Mouse (Mus musculus) spleen, adult 2 months (tissue): ENCODE data around the gene Gpr157. TPM values are rescaled to one million over a fixed set of nuclear protein-coding genes. Genes with fewer than 3 reads are reported as not detected.
A peak's percentile ranks its signal among the peaks of the same experiment; 100 is the strongest.

Source experiments
- DNase-seq, 2 experiments: peaks; one replicate each; pipeline versions ENCODE4 v3.0.0 to v3.0.0-alpha.2; 2012 to 2021; ENCODE audit warnings: low spot score in 2 of 2, low read depth in 1 of 2
- H3K27ac ChIP-seq: fragments of 200-500 bp; 2 replicates; pipeline ENCODE4 v1.5.1; 2012; ENCODE audit warnings: low read length, inconsistent platforms; ENCODE audit not compliant: insufficient read depth
- H3K27me3 ChIP-seq: fragments of 200-500 bp; 2 replicates; pipeline ENCODE4 v1.6.1; 2012; ENCODE audit warnings: mild to moderate bottlenecking, moderate library complexity, low read length, inconsistent platforms; ENCODE audit not compliant: control insufficient read depth, insufficient read depth
- H3K36me3 ChIP-seq: fragments of 200-500 bp; 2 replicates; pipeline ENCODE4 v1.6.1; 2012; ENCODE audit warnings: mild to moderate bottlenecking, low read length, inconsistent platforms; ENCODE audit not compliant: control insufficient read depth, insufficient read depth
- H3K4me1 ChIP-seq: fragments of 200-500 bp; 2 replicates; pipeline ENCODE4 v1.6.1; 2011; ENCODE audit warnings: inconsistent platforms; ENCODE audit not compliant: control insufficient read depth, insufficient read depth, insufficient read length
- H3K4me3 ChIP-seq: fragments of 200-500 bp; 2 replicates; pipeline ENCODE4 v1.5.1; 2011; ENCODE audit warnings: mild to moderate bottlenecking, inconsistent platforms; ENCODE audit not compliant: insufficient read depth, insufficient read length; ENCODE audit errors: extremely low read depth
- CTCF ChIP-seq: fragments of 200-500 bp; IDR thresholded peaks from 2 replicates; pipeline ENCODE4 v1.5.1; 2011; ENCODE audit warnings: mild to moderate bottlenecking, inconsistent platforms; ENCODE audit not compliant: insufficient read depth, insufficient read length, insufficient replicate concordance; ENCODE audit errors: extremely low read depth
- POLR2A ChIP-seq: fragments of 200-500 bp; IDR thresholded peaks from 2 replicates; pipeline ENCODE4 v1.6.1; 2011; ENCODE audit warnings: low read depth, low read length, inconsistent platforms
- WGBS: fragments of 180-500 bp; shearing (Covaris S2); methylation state at CpG from one replicate; pipeline ENCODE4 v1.1.7; 2018; 5-methylcytosine and 5-hydroxymethylcytosine counted together
- polyA plus RNA-seq: library from polyadenylated mRNA; depleted of rRNA; stranded (reverse); fragments of >200 nt; gene quantifications from 2 replicates; pipeline ENCODE4 v1.2.3, GENCODE M21; 2012

The Gpr157 gene
- polyA plus RNA-seq, 1 experiment = 4.2 TPM

GRCm38 (mm10) chr4:150093560-150094462 lies 6.6 kb downstream of the Gpr157 start:
- DNase-seq = no peak
- Histone ChIP-seq H3K27me3 (no peaks in the 10 kb centered on the region), H3K27ac (no peak overlapping the region), H3K4me3 (no peak overlapping the region), H3K4me1 (peaks cover 4% of the 10 kb centered on the region; the same call in 1 of the 2 replicates), H3K36me3 (no peaks in the 10 kb centered on the region)
- 54% methylated on average over 12 of the region's 12 CpGs for WGBS
- no peak for TF ChIP-seq POLR2A
- no peak for TF ChIP-seq CTCF

- no peaks in the 10 kb centered on the region for H3K36me3 ChIP-seq
- no peaks in the 10 kb centered on the region for H3K27me3 ChIP-seq
- 87% methylated on average over 5 of the region's 5 CpGs for WGBS
- H3K4me1 ChIP-seq = peaks cover 4% of the 10 kb centered on the region; the same call in 1 of the 2 replicates
- no peak overlapping the region for H3K4me3 ChIP-seq
- no peak for TF ChIP-seq CTCF
- no peak for TF ChIP-seq POLR2A
- H3K27ac ChIP-seq = no peak overlapping the region
- no peak for DNase-seq
Observed at GRCm38 (mm10) chr4:150094463-150094789, 7.3 kb downstream of the Gpr157 start.

GRCm38 (mm10) chr4:150096309-150096708 lies 9.1 kb downstream of the Gpr157 start:
- H3K27ac ChIP-seq = no peak overlapping the region
- DNase-seq = no peak
- H3K4me1 ChIP-seq = peaks cover 4% of the 10 kb centered on the region; the same call in 1 of the 2 replicates
- no peaks in the 10 kb centered on the region for H3K36me3 ChIP-seq
- 51% methylated on average over 7 of the region's 7 CpGs for WGBS
- TF ChIP-seq CTCF (no peak), POLR2A (no peak)
- no peak overlapping the region for H3K4me3 ChIP-seq
- no peaks in the 10 kb centered on the region for H3K27me3 ChIP-seq

GRCm38 (mm10) chr4:150097847-150098246 lies 10.7 kb downstream of the Gpr157 start:
- WGBS = 37% methylated on average over 4 of the region's 4 CpGs
- H3K27ac ChIP-seq = no peak overlapping the region
- no peak for DNase-seq
- peaks cover 4% of the 10 kb centered on the region; the same call in 1 of the 2 replicates for H3K4me1 ChIP-seq
- TF ChIP-seq CTCF = no peak
- no peak for TF ChIP-seq POLR2A
- no peaks in the 10 kb centered on the region for H3K27me3 ChIP-seq
- H3K36me3 ChIP-seq = no peaks in the 10 kb centered on the region
- no peak overlapping the region for H3K4me3 ChIP-seq

- peaks cover 4% of the 10 kb centered on the region; the same call in 1 of the 2 replicates for H3K4me1 ChIP-seq
- no peaks in the 10 kb centered on the region for H3K36me3 ChIP-seq
- no peaks in the 10 kb centered on the region for H3K27me3 ChIP-seq
- WGBS = 23% methylated on average over 10 of the region's 10 CpGs
- DNase-seq = peak in 1 of 2 experiments; percentile 38
- no peak for TF ChIP-seq POLR2A
- TF ChIP-seq CTCF = peak; percentile 55; the same call in 1 of the 2 replicates
- H3K27ac ChIP-seq = no peak overlapping the region
- no peak overlapping the region for H3K4me3 ChIP-seq
Observed at GRCm38 (mm10) chr4:150098880-150099279, 11.7 kb downstream of the Gpr157 start.

GRCm38 (mm10) chr4:150102822-150103221 lies 15.7 kb downstream of the Gpr157 start:
- no peaks in the 10 kb centered on the region for H3K4me1 ChIP-seq
- no peaks in the 10 kb centered on the region for H3K36me3 ChIP-seq
- no peak overlapping the region for H3K27ac ChIP-seq
- no peak for DNase-seq
- WGBS = 88% methylated on average over 7 of the region's 7 CpGs
- H3K27me3 ChIP-seq = no peaks in the 10 kb centered on the region
- TF ChIP-seq POLR2A (no peak), CTCF (no peak)
- H3K4me3 ChIP-seq = no peak overlapping the region

- H3K27ac ChIP-seq = no peak overlapping the region
- DNase-seq = no peak
- no peaks in the 10 kb centered on the region for H3K36me3 ChIP-seq
- H3K4me3 ChIP-seq = no peak overlapping the region
- no peaks in the 10 kb centered on the region for H3K27me3 ChIP-seq
- no peak for TF ChIP-seq CTCF
- TF ChIP-seq POLR2A = no peak
- whole genome bisulfite sequencing = 77% methylated on average over 7 of the region's 7 CpGs
- no peaks in the 10 kb centered on the region for H3K4me1 ChIP-seq
Observed at GRCm38 (mm10) chr4:150105671-150106070, 18.5 kb downstream of the Gpr157 start.
